Mouse (Mus musculus) lung, postnatal 0 days (tissue): ENCODE measurements around the gene Crybg3. TPM values are rescaled to one million over a fixed set of nuclear protein-coding genes. Genes with fewer than 3 reads are reported as not detected.

ENCODE experiments used
- ATAC-seq: fragments of 200-750 bp; cut with Nextera tagmentation; 2 replicates; pipeline ENCODE4 v1.8.0; 2017; ENCODE audit warnings: moderate library complexity
- DNase-seq: peaks from one replicate; pipeline ENCODE4 v3.0.0-alpha.2; 2016; ENCODE audit warnings: low spot score
- H3K27ac ChIP-seq: fragments of 300-500 bp; sonication (generic); 2 replicates; pipeline ENCODE4 v1.5.1; 2014; ENCODE audit warnings: antibody characterized with exemption, mild to moderate bottlenecking, low read length, mixed read lengths
- H3K27me3 ChIP-seq: fragments of 300-500 bp; sonication (generic); replicated peaks from 2 replicates; pipeline ENCODE4 v1.6.1; 2014; ENCODE audit warnings: low read length, mixed read lengths; ENCODE audit not compliant: insufficient read depth
- H3K36me3 ChIP-seq: fragments of 300-500 bp; sonication (generic); 2 replicates; pipeline ENCODE4 v1.6.1; 2014; ENCODE audit warnings: low read length, mixed read lengths; ENCODE audit not compliant: insufficient read depth
- H3K4me1 ChIP-seq: fragments of 300-500 bp; sonication (generic); 2 replicates; pipeline ENCODE4 v1.6.1; 2014; ENCODE audit warnings: antibody characterized with exemption, low read depth, low read length, mixed read lengths; ENCODE audit not compliant: insufficient read depth
- H3K4me2 ChIP-seq: fragments of 300-500 bp; sonication (generic); replicated peaks from 2 replicates; pipeline ENCODE4 v1.6.1; 2014; ENCODE audit warnings: low read depth, mild to moderate bottlenecking, low read length, moderate library complexity, mixed read lengths
- H3K4me3 ChIP-seq: fragments of 300-500 bp; sonication (generic); 2 replicates; pipeline ENCODE4 v1.5.1; 2014; ENCODE audit warnings: low read depth, low read length
- H3K9ac ChIP-seq: fragments of 300-500 bp; sonication (generic); replicated peaks from 2 replicates; pipeline ENCODE4 v1.6.1; 2014; ENCODE audit warnings: low read depth, mild to moderate bottlenecking
- H3K9me3 ChIP-seq: fragments of 300-500 bp; sonication (generic); 2 replicates; pipeline ENCODE4 v1.6.1; 2016; ENCODE audit warnings: low read length, mixed read lengths
- CTCF ChIP-seq: IDR thresholded peaks from 2 replicates; pipeline ENCODE4 v1.5.1; 2016; ENCODE audit warnings: antibody characterized with exemption, mild to moderate bottlenecking
- EP300 ChIP-seq: IDR thresholded peaks from 2 replicates; pipeline ENCODE4 v1.6.1; 2016; ENCODE audit warnings: antibody characterized with exemption, mild to moderate bottlenecking, control low read depth
- WGBS: fragments of 180-500 bp; shearing (Covaris S2); extraction: QIAGEN DNeasy Blood & Tissue Kit; methylation state at CpG from one replicate; pipeline ENCODE4 v1.1.7; 2014; 5-methylcytosine and 5-hydroxymethylcytosine counted together
- polyA plus RNA-seq: library from polyadenylated mRNA; unstranded; fragments of >200 nt; fragmentation: Nextera tagmentation; extraction: Ambion mirVana; gene quantifications from 2 replicates; pipeline ENCODE4 v1.2.1, GENCODE M21; 2015

Crybg3 gene
- polyA plus RNA-seq, 1 experiment from 2014 or later = 6.0 TPM

DNA sequence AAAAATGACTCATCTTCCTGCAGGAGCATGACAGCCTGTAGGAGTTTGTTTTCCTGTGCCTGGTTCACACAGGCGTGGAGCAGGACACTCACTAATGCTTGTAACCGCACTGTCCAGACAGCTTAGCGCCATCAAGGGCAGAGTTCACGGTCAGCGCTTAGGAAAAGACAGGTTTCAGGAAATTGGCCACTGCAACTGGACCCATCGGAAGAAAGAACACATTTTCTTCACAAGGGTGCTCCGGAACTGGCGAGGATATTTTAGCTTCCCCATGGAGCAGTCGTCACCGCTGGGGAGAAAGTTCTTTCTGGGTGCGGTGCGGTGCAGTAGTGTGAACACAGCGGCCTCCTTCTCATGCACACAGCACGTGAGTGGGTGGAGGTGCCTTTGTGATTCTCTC is 107.6 kb downstream of the Crybg3 start:
- no peaks in the 10 kb centered on the region for H3K4me1 ChIP-seq
- H3K4me3 ChIP-seq = no peak overlapping the region
- no peak overlapping the region for H3K27ac ChIP-seq
- no peak for ATAC-seq
- no peaks in the 10 kb centered on the region for H3K9me3 ChIP-seq
- WGBS = 84% methylated on average over 14 of the region's 14 CpGs
- no peak for TF ChIP-seq EP300
- no peak for TF ChIP-seq CTCF
- H3K4me2 ChIP-seq = no peak overlapping the region
- DNase-seq = no peak
- no peak overlapping the region for H3K9ac ChIP-seq
- peaks cover 18% of the 10 kb centered on the region; the same call in 1 of the 2 replicates for H3K36me3 ChIP-seq
- H3K27me3 ChIP-seq = no peaks in the 10 kb centered on the region

DNA sequence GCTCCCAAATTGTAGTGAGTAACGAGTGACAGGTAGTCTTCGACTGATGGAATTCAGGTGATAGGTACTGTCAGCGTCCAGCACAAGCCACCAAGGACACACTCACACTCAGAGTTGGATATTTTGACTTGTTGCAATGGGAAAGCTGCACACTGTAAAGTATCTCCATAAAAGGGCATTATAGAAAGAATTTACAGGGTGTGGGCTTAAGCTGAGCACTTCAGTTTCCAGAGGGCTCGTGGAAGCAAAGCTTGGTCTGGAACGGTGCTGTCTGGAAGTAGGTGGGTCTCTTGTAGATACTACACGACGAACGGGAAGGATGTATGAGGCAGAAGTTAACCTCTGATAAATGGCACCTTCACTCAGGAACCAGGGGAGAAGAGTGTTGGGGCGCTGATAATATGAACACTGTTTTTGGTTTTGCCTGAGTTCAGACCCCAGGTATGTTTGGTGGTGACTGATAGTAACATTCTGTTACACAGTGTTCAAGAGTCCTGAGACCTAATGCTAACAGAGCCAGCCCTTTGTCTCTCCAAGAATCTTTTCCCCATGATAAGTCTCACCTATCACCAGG is 112.7 kb downstream of the Crybg3 start:
- TF ChIP-seq EP300 (no peak), CTCF (no peak)
- Histone ChIP-seq H3K9me3 (no peaks in the 10 kb centered on the region), H3K27ac (no peak overlapping the region), H3K4me3 (no peak overlapping the region), H3K4me2 (no peak overlapping the region), H3K27me3 (no peaks in the 10 kb centered on the region), H3K9ac (no peak overlapping the region), H3K4me1 (no peaks in the 10 kb centered on the region), H3K36me3 (peaks cover 28% of the 10 kb centered on the region; the same call in 1 of the 2 replicates)
- 72% methylated on average over 9 of the region's 9 CpGs for WGBS
- ATAC-seq = peak; percentile 66
- DNase-seq = peak; percentile 20

DNA sequence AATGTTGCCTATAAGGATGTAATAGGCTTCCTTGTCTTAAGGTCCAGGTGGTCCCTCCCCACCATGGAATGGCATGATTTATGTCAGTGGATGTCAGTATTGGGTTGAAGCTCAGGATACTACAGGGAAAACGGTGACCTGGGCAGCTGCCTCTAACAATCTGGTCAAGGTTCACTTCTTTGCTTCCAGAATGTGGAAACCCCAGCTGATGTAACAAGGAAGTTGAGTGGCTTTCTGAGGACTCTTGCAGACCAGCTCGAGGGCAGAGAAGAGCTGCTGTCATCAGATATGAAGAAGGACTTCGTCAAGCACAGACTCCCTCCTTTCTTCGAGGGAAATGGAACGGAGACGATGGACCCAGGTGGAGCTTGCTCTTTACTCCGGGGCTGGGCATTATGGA is 113.5 kb downstream of the Crybg3 start:
- no peaks in the 10 kb centered on the region for H3K9me3 ChIP-seq
- no peak overlapping the region for H3K4me3 ChIP-seq
- H3K4me2 ChIP-seq = no peak overlapping the region
- no peak for TF ChIP-seq CTCF
- DNase-seq = peak; percentile 8
- H3K4me1 ChIP-seq = no peaks in the 10 kb centered on the region
- peaks cover 35% of the 10 kb centered on the region; the same call in 1 of the 2 replicates for H3K36me3 ChIP-seq
- ATAC-seq = no peak
- H3K27ac ChIP-seq = no peak overlapping the region
- 59% methylated on average over 7 of the region's 7 CpGs for WGBS
- no peak overlapping the region for H3K9ac ChIP-seq
- H3K27me3 ChIP-seq = no peaks in the 10 kb centered on the region

DNA sequence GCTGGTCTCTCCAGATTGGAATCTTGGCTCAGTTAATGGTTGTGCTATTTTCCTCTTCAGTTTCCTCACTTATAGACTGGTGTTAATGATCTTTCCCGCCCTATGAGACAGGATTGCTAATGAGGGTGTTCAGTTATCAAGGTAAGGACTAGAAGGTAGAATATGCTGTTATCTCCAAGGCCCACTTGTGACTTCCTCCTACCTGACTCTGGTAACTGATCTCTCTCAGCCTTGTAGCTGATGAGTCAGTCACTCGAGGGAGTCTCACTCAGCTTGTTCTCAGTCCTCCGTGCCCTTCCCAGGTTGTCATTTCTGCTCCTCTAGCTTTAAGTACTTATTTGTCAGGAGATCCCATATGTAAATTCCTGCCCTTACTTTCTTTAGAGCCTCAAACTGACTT is 122.8 kb downstream of the Crybg3 start:
- WGBS = 73% methylated on average over 3 of the region's 3 CpGs
- no peak for ATAC-seq
- H3K36me3 ChIP-seq = peaks cover 6% of the 10 kb centered on the region; the same call in 1 of the 2 replicates

DNA sequence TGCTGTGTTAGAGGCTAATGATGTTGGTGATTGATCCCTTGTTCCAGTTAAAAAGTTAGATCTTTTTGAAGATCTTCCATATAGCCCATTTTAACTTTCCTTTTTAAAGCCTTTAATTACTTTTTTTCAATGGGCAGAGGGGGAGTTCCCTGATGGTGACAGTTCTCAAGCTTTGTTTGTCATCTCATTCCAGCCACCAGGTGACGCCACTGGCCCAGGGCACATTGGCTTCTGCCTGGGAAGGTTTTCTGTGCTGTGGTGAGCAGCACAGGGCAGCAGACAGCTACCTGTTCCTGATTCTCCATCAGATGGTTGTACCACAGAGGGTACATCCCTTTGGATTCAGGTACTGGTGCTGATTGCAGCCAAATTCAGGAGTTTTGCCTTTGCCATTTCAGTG is 126.0 kb downstream of the Crybg3 start:
- DNase-seq (peak; percentile 61), ATAC-seq (no peak)
- no peak for TF ChIP-seq EP300
- TF ChIP-seq CTCF = peak; percentile 96
- no peak overlapping the region for H3K9ac ChIP-seq
- H3K27ac ChIP-seq = no peak overlapping the region
- no peak overlapping the region for H3K4me3 ChIP-seq
- H3K27me3 ChIP-seq = no peaks in the 10 kb centered on the region
- H3K9me3 ChIP-seq = no peaks in the 10 kb centered on the region
- H3K36me3 ChIP-seq = no peaks in the 10 kb centered on the region; the same call in 1 of the 2 replicates
- H3K4me1 ChIP-seq = no peaks in the 10 kb centered on the region
- no peak overlapping the region for H3K4me2 ChIP-seq
- 16% methylated on average over 1 of the region's 1 CpGs for WGBS

More for the DNA sequence above, 122.8 kb downstream of the Crybg3 start:
- Histone ChIP-seq H3K9me3 (no peaks in the 10 kb centered on the region), H3K27ac (no peak overlapping the region), H3K4me3 (no peak overlapping the region), H3K4me1 (no peaks in the 10 kb centered on the region), H3K27me3 (no peaks in the 10 kb centered on the region), H3K4me2 (no peak overlapping the region), H3K9ac (no peak overlapping the region)
- no peak for TF ChIP-seq EP300
- no peak for TF ChIP-seq CTCF
- no peak for DNase-seq

DNA sequence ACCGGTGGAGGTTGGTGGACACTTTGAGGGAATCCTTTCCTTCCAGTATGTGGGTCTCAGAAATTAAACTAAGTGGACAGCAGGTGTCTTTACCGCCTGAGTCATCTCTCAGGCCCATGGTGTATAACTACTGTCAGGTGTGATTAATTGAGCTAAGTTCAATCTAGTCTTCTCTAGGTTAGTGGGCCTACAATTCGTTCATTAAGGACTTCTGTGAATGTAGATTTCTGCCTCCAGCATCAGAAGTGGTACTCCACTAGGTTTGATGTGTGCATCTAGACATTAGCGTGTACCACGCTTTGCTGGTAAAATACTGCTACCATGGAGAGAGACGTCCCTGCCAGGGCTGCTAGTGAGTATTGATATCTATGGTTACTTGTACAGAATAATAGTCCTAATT is 128.2 kb downstream of the Crybg3 start:
- H3K27me3 ChIP-seq = no peaks in the 10 kb centered on the region
- TF ChIP-seq CTCF = no peak
- no peak for TF ChIP-seq EP300
- peak overlapping the region; percentile 80 for H3K4me3 ChIP-seq
- no peaks in the 10 kb centered on the region for H3K4me1 ChIP-seq
- no peaks in the 10 kb centered on the region for H3K36me3 ChIP-seq
- WGBS = 38% methylated on average over 6 of the region's 6 CpGs
- ATAC-seq = no peak
- DNase-seq = no peak
- no peak overlapping the region for H3K27ac ChIP-seq
- H3K4me2 ChIP-seq = peak overlapping the region; percentile 74
- no peak overlapping the region for H3K9ac ChIP-seq
- H3K9me3 ChIP-seq = no peaks in the 10 kb centered on the region
